Mouse (Mus musculus): ENCODE measurements around the gene Slc6a19.
A peak's percentile ranks its signal among the peaks of the same experiment; 100 is the strongest.
"Not testable (repeated sequence)": the region's sequence is repeated elsewhere in the genome, so short reads cannot be mapped to it uniquely, and the experiment has no call there.

Gene Slc6a19

GRCm38 (mm10) chr13:73712228-73712627, 7.6 kb upstream of the Slc6a19 start:
- DNase-seq = no peak

- DNase-seq = no peak
Measured at GRCm38 (mm10) chr13:73711803-73712202, 7.1 kb upstream of the Slc6a19 start.

- no peak for DNase-seq
Measured at GRCm38 (mm10) chr13:73711221-73711620, 6.6 kb upstream of the Slc6a19 start.

- no peak for DNase-seq
Measured at GRCm38 (mm10) chr13:73709491-73709890, 4.8 kb upstream of the Slc6a19 start.

- DNase-seq = not testable (repeated sequence)
Measured at GRCm38 (mm10) chr13:73703486-73703885, 1.2 kb downstream of the Slc6a19 start.

GRCm38 (mm10) chr13:73702776-73703175, 1.9 kb downstream of the Slc6a19 start:
- no peak for DNase-seq

GRCm38 (mm10) chr13:73701161-73701883, 3.3 kb downstream of the Slc6a19 start:
- no peak for DNase-seq

GRCm38 (mm10) chr13:73700554-73700953, 4.1 kb downstream of the Slc6a19 start:
- no peak for DNase-seq

GRCm38 (mm10) chr13:73699714-73700113, 5.0 kb downstream of the Slc6a19 start:
- no peak for DNase-seq

- no peak for DNase-seq
Measured at GRCm38 (mm10) chr13:73696529-73696928, 8.1 kb downstream of the Slc6a19 start.

GRCm38 (mm10) chr13:73694972-73695371, 9.7 kb downstream of the Slc6a19 start:
- DNase-seq = no peak

GRCm38 (mm10) chr13:73693333-73693732, 11.3 kb downstream of the Slc6a19 start:
- no peak for DNase-seq

GRCm38 (mm10) chr13:73692249-73692868, 12.3 kb downstream of the Slc6a19 start:
- DNase-seq = peak; percentile 77

- DNase-seq = no peak
Measured at GRCm38 (mm10) chr13:73688934-73689333, 15.7 kb downstream of the Slc6a19 start.

- no peak for DNase-seq
Measured at GRCm38 (mm10) chr13:73687601-73688000, 17.1 kb downstream of the Slc6a19 start.

GRCm38 (mm10) chr13:73685502-73685901, 19.2 kb downstream of the Slc6a19 start:
- no peak for DNase-seq

- DNase-seq = no peak
Measured at GRCm38 (mm10) chr13:73684412-73684811, 20.3 kb downstream of the Slc6a19 start.

- DNase-seq = no peak
Measured at GRCm38 (mm10) chr13:73683682-73684081, 21.0 kb downstream of the Slc6a19 start.

- no peak for DNase-seq
Measured at GRCm38 (mm10) chr13:73682226-73682625, 22.4 kb downstream of the Slc6a19 start.

GRCm38 (mm10) chr13:73680394-73680793, 24.3 kb downstream of the Slc6a19 start:
- no peak for DNase-seq

- no peak for DNase-seq
Measured at GRCm38 (mm10) chr13:73679311-73679710, 25.4 kb downstream of the Slc6a19 start.

- no peak for DNase-seq
Measured at GRCm38 (mm10) chr13:73677853-73678252, 26.8 kb downstream of the Slc6a19 start, which contains the start of gene Slc6a18. Gene Slc6a18, minus strand, starts transcription at chr13:73678023.

GRCm38 (mm10) chr13:73675161-73675560, 29.5 kb downstream of the Slc6a19 start:
- DNase-seq = no peak

GRCm38 (mm10) chr13:73660163-73660695, 44.4 kb downstream of the Slc6a19 start:
- DNase-seq = no peak

Data from retina, postnatal 1 day (tissue).